Mouse (Mus musculus) left cerebral cortex, postnatal 36 days (tissue): ENCODE measurements at regions not wholly inside any gene's neighbourhood (a gene's known extent, or its start where the extent isn't known, plus 50 kb on each side); places are given as distances from the start of the nearest gene placed in this dataset. TPM values are rescaled to one million over a fixed set of nuclear protein-coding genes. Genes with fewer than 3 reads are reported as not detected.

Experiments used
- DNase-seq, 2 experiments: peaks; one replicate each; pipeline ENCODE4 v3.0.0; 2021 to 2022; ENCODE audit warnings: low spot score in 2 of 2, mixed read lengths in 1 of 2
- intact Hi-C: fragments of 180-260 bp; cut with DNase I; formaldehyde crosslinking; loops from one replicate; pipeline ENCODE4 v1.15.1; 2025
- microRNA-seq: library from miRNA; unstranded; fragments of <30 nt; microRNA quantifications from one replicate; pipeline ENCODE4 v1.2.0, GENCODE M21; 2022

GRCm38 (mm10) chr6:133170548-133170947 is 65.8 kb downstream of the Smim10l1 start:
- DNase-seq: no peak
- intact Hi-C loops: no loop called here

GRCm38 (mm10) chr6:133171286-133171685 is 66.6 kb downstream of the Smim10l1 start:
- intact Hi-C loops: no loop called here

GRCm38 (mm10) chr6:133206173-133206572 is 85.8 kb upstream of the 5530400C23Rik start:
- intact Hi-C loops: no loop called here
- DNase-seq: peak; percentile 7 to 15

More at GRCm38 (mm10) chr6:133171286-133171685, 66.6 kb downstream of the Smim10l1 start:
- DNase-seq: no peak

Small RNA genes lying in the stretch of these regions (microRNA-seq; reads per million reads assigned to microRNA genes)
- gene Gm23403: not detected
- not detected for gene Gm25019
